Mouse (Mus musculus) heart, embryonic 12.5 days (tissue): ENCODE data around the gene Tenm3. TPM values are rescaled to one million over a fixed set of nuclear protein-coding genes. Genes with fewer than 3 reads are reported as not detected.
A peak's percentile ranks its signal among the peaks of the same experiment; 100 is the strongest.

Experiments used
- ATAC-seq: fragments of 200-750 bp; cut with Nextera tagmentation; 2 replicates; pipeline ENCODE4 v1.8.0; 2017; ENCODE audit warnings: moderate TSS enrichment, moderate library complexity; ENCODE audit not compliant: insufficient number of reproducible peaks, low FRiP score
- H3K27ac ChIP-seq: fragments of 300-500 bp; sonication (generic); 2 replicates; pipeline ENCODE4 v1.5.1; 2016; ENCODE audit warnings: mild to moderate bottlenecking, moderate library complexity; ENCODE audit not compliant: poor library complexity, severe bottlenecking
- H3K27me3 ChIP-seq: fragments of 300-500 bp; sonication (generic); replicated peaks from 2 replicates; pipeline ENCODE4 v1.6.1; 2016; ENCODE audit warnings: mild to moderate bottlenecking, moderate library complexity
- H3K36me3 ChIP-seq: fragments of 300-500 bp; sonication (generic); 2 replicates; pipeline ENCODE4 v1.6.1; 2016; ENCODE audit warnings: mild to moderate bottlenecking, moderate library complexity
- H3K4me1 ChIP-seq: fragments of 300-500 bp; sonication (generic); replicated peaks from 2 replicates; pipeline ENCODE4 v1.6.1; 2016; ENCODE audit warnings: mild to moderate bottlenecking
- H3K4me2 ChIP-seq: fragments of 300-500 bp; sonication (generic); 2 replicates; pipeline ENCODE4 v1.6.1; 2016; ENCODE audit warnings: mild to moderate bottlenecking, moderate library complexity
- H3K4me3 ChIP-seq: fragments of 300-500 bp; sonication (generic); 2 replicates; pipeline ENCODE4 v1.5.1; 2016; ENCODE audit warnings: mild to moderate bottlenecking
- H3K9ac ChIP-seq: fragments of 300-500 bp; sonication (generic); 2 replicates; pipeline ENCODE4 v1.6.1; 2016; ENCODE audit warnings: mild to moderate bottlenecking, moderate library complexity
- H3K9me3 ChIP-seq: fragments of 300-500 bp; sonication (generic); replicated peaks from 2 replicates; pipeline ENCODE4 v1.6.1; 2016; ENCODE audit warnings: mild to moderate bottlenecking, moderate library complexity
- WGBS: fragments of 180-500 bp; shearing (Covaris S2); methylation state at CpG from one replicate; pipeline ENCODE4 v1.1.7; 2016; 5-methylcytosine and 5-hydroxymethylcytosine counted together
- polyA plus RNA-seq: library from polyadenylated mRNA; unstranded; fragments of >200 nt; fragmentation: Nextera tagmentation; extraction: Ambion mirVana; gene quantifications from 2 replicates; pipeline ENCODE4 v1.2.1, GENCODE M21; 2016

Gene Tenm3
- polyA plus RNA-seq, 1 experiment from 2014 or later, result 15.2 TPM

DNA sequence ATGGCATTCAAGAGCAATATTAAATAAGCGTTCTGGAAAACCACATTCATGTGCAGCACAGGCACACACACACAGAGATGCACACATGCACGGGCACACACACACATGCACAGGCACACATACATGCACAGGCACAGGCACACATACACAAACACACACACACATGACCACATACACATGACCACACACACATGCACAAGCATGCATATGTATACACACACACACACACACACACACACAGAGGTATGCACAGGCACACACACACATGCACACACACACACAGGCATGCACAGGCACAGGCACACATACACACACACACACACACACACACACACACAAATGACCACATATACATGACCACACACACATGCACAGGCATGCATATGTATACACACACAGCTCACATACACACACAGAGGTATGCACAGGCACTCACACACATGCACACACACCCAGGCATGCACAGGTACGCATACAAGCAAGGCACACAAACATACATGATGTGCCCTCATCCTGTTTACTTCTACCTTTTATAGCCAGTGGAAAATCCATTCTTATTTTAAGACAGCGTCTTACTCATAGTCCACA lies 321.1 kb downstream of the Tenm3 start:
- 84% methylated on average over 4 of the region's 4 CpGs for WGBS
- Histone ChIP-seq H3K4me2 (no peak overlapping the region), H3K27me3 (no peaks in the 10 kb centered on the region), H3K9ac (no peak overlapping the region), H3K27ac (no peak overlapping the region), H3K9me3 (no peaks in the 10 kb centered on the region), H3K4me3 (no peak overlapping the region), H3K36me3 (no peaks in the 10 kb centered on the region), H3K4me1 (no peaks in the 10 kb centered on the region)
- ATAC-seq, result no peak

DNA sequence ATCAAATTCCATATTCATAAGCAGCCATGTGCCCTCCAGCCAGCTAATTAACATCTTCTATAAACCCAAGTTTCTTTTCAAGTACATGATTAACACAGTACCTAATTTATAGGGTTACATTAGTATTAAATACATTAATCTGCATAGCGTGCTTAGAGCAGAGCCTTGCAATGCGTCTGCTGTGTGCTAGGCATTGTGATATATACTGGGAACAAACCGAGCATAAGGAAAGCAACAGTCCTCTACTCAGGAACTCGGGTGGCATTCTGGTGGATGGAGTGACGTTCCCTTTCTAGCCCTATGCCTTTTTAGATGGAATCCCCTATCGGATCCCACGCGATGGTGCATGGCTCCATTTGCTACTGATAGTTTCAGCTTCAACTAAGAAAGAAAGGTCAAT lies 321.7 kb downstream of the Tenm3 start:
- no peaks in the 10 kb centered on the region for H3K9me3 ChIP-seq
- no peak overlapping the region for H3K27ac ChIP-seq
- peaks cover 4% of the 10 kb centered on the region; the same call in 1 of the 2 replicates for H3K4me1 ChIP-seq
- no peaks in the 10 kb centered on the region for H3K27me3 ChIP-seq
- ATAC-seq, result no peak
- WGBS, result 89% methylated on average over 8 of the region's 8 CpGs
- no peak overlapping the region for H3K4me3 ChIP-seq
- H3K4me2 ChIP-seq, result no peak overlapping the region
- H3K9ac ChIP-seq, result no peak overlapping the region
- H3K36me3 ChIP-seq, result no peaks in the 10 kb centered on the region

GRCm38 (mm10) chr8:48517431-48517830 lies 326.3 kb downstream of the Tenm3 start:
- H3K36me3 ChIP-seq, result no peaks in the 10 kb centered on the region
- H3K4me2 ChIP-seq, result no peak overlapping the region
- no peaks in the 10 kb centered on the region for H3K27me3 ChIP-seq
- H3K9me3 ChIP-seq, result no peaks in the 10 kb centered on the region
- H3K4me3 ChIP-seq, result no peak overlapping the region
- H3K27ac ChIP-seq, result no peak overlapping the region
- H3K9ac ChIP-seq, result no peak overlapping the region
- no peak for ATAC-seq
- peaks cover 4% of the 10 kb centered on the region; the same call in 1 of the 2 replicates for H3K4me1 ChIP-seq

GRCm38 (mm10) chr8:48514230-48514629 lies 329.5 kb downstream of the Tenm3 start:
- no peak overlapping the region for H3K4me3 ChIP-seq
- H3K4me1 ChIP-seq, result peaks cover 7% of the 10 kb centered on the region; the same call in 1 of the 2 replicates
- H3K36me3 ChIP-seq, result no peaks in the 10 kb centered on the region
- H3K27ac ChIP-seq, result no peak overlapping the region
- H3K27me3 ChIP-seq, result no peaks in the 10 kb centered on the region
- 87% methylated on average over 4 of the region's 4 CpGs for WGBS
- ATAC-seq, result no peak
- no peaks in the 10 kb centered on the region for H3K9me3 ChIP-seq
- no peak overlapping the region for H3K4me2 ChIP-seq
- no peak overlapping the region for H3K9ac ChIP-seq

GRCm38 (mm10) chr8:48513801-48514200 lies 329.9 kb downstream of the Tenm3 start:
- Histone ChIP-seq H3K9me3 (no peaks in the 10 kb centered on the region), H3K4me1 (peaks cover 7% of the 10 kb centered on the region; the same call in 1 of the 2 replicates), H3K27ac (no peak overlapping the region), H3K4me3 (no peak overlapping the region), H3K9ac (no peak overlapping the region), H3K36me3 (no peaks in the 10 kb centered on the region), H3K4me2 (no peak overlapping the region), H3K27me3 (no peaks in the 10 kb centered on the region)
- WGBS, result 76% methylated on average over 7 of the region's 7 CpGs
- no peak for ATAC-seq

- Histone ChIP-seq H3K4me1 (peaks cover 3% of the 10 kb centered on the region; the same call in 1 of the 2 replicates), H3K36me3 (no peaks in the 10 kb centered on the region), H3K4me2 (peak overlapping the region; percentile 50), H3K27ac (no peak overlapping the region; the same call in 1 of the 2 replicates), H3K9ac (no peak overlapping the region), H3K4me3 (peak overlapping the region; percentile 38), H3K9me3 (no peaks in the 10 kb centered on the region; the same call in 1 of the 2 replicates), H3K27me3 (no peaks in the 10 kb centered on the region)
- WGBS, result 65% methylated on average over 12 of the region's 12 CpGs
- no peak for ATAC-seq
These were observed 332.2 kb downstream of the Tenm3 start for GRCm38 (mm10) chr8:48511546-48511945.

- H3K4me3 ChIP-seq, result peak overlapping the region; percentile 38
- no peaks in the 10 kb centered on the region for H3K27me3 ChIP-seq
- peaks cover 3% of the 10 kb centered on the region; the same call in 1 of the 2 replicates for H3K4me1 ChIP-seq
- peak overlapping the region; percentile 50 for H3K4me2 ChIP-seq
- WGBS, result 49% methylated on average over 14 of the region's 14 CpGs
- no peak overlapping the region for H3K27ac ChIP-seq
- no peak overlapping the region for H3K9ac ChIP-seq
- no peaks in the 10 kb centered on the region for H3K36me3 ChIP-seq
- no peak for ATAC-seq
- no peaks in the 10 kb centered on the region; the same call in 1 of the 2 replicates for H3K9me3 ChIP-seq
These were observed 332.6 kb downstream of the Tenm3 start for GRCm38 (mm10) chr8:48511137-48511536.

DNA sequence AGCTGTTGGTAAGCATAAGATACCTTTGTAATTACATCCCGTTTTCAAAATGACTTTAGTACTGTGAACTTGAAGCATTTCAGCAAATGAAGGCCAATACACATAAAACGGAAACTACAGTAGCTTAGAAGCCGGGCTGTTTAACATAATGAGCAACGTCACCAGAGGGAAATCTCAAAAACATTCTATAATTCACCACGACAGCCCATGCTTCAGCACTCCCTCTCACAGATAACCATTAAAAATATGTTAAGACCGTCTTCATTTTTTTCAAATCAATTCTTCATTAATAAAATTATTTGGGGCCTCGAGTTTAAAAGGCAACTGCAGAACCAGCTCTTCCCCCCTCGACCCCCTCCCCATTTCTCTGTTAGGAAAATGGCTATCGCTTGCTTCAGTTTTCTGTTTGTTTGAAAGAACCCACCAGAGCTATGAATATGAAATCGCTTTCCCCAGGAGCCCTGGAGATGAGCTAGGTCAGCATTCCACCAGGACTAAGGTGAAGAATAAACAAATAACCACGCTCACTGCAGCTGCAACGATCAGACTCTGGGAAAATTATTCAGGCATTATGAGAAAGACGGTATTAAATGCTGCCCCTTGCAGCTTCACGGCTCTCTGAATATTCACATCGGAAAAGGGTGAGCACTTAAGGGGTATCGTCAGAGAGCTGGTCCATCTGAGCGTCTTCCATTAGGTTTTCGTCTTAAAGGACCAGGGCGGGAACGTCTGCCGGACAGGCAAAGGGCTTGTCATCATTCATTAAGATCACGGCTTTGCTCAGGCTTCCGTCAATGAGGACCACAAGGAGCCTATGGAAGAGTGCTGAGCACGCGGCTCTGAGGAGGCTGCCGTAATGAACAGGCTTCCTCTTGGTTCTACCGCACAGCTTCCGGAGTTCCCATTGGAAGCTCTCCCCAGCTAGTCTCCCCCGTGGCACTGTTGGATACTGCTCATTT lies 334.8 kb downstream of the Tenm3 start:
- WGBS, result 71% methylated on average over 29 of the region's 29 CpGs
- Histone ChIP-seq H3K9me3 (no peaks in the 10 kb centered on the region; the same call in 1 of the 2 replicates), H3K36me3 (no peaks in the 10 kb centered on the region), H3K4me2 (no peak overlapping the region), H3K27ac (no peak overlapping the region), H3K4me1 (peaks cover 9% of the 10 kb centered on the region; the same call in 1 of the 2 replicates), H3K4me3 (no peak overlapping the region), H3K9ac (no peak overlapping the region), H3K27me3 (no peaks in the 10 kb centered on the region)
- ATAC-seq, result no peak

- H3K4me3 ChIP-seq, result no peak overlapping the region
- H3K9ac ChIP-seq, result no peak overlapping the region
- H3K27ac ChIP-seq, result no peak overlapping the region
- WGBS, result 84% methylated on average over 10 of the region's 10 CpGs
- H3K4me1 ChIP-seq, result peaks cover 9% of the 10 kb centered on the region; the same call in 1 of the 2 replicates
- no peaks in the 10 kb centered on the region for H3K27me3 ChIP-seq
- H3K36me3 ChIP-seq, result no peaks in the 10 kb centered on the region
- no peak overlapping the region for H3K4me2 ChIP-seq
- H3K9me3 ChIP-seq, result no peaks in the 10 kb centered on the region; the same call in 1 of the 2 replicates
- ATAC-seq, result no peak
These were observed 335.8 kb downstream of the Tenm3 start for GRCm38 (mm10) chr8:48507719-48508501.

DNA sequence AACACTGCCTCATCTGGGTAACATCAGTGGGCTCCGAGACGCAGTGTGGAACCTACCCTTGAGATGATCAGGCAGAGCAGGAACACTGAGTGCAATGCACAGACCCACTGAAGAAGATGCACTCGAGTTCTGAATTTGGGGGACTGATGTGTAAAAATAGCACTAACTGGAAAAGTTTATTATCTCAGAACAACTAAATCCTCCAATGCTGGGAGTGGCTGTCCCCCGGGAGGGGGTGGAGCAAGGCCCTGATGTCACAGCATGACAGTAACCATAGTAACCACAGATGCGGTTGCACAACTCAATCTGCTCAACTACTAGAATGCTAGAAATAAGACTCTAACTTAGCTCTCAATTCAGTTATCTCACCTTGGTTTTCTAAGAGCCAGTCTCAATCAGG lies 351.3 kb downstream of the Tenm3 start:
- Histone ChIP-seq H3K27me3 (no peaks in the 10 kb centered on the region), H3K9ac (no peak overlapping the region), H3K4me1 (peaks cover 9% of the 10 kb centered on the region), H3K36me3 (no peaks in the 10 kb centered on the region), H3K27ac (no peak overlapping the region), H3K4me2 (no peak overlapping the region), H3K4me3 (no peak overlapping the region), H3K9me3 (no peaks in the 10 kb centered on the region)
- ATAC-seq, result no peak
- WGBS, result 69% methylated on average over 5 of the region's 5 CpGs
